Mouse (Mus musculus) cortical plate, adult 2 months (tissue): ENCODE measurements around the gene Hspa12a.

Source experiments
- CTCF ChIP-seq: fragments of 200-500 bp; IDR thresholded peaks from 2 replicates; pipeline ENCODE4 v1.5.1; 2011; ENCODE audit warnings: mild to moderate bottlenecking, control low read depth, low read length; ENCODE audit not compliant: insufficient read depth; ENCODE audit errors: extremely low read depth
- POLR2A ChIP-seq: fragments of 200-500 bp; IDR thresholded peaks from 2 replicates; pipeline ENCODE4 v1.6.1; 2011; ENCODE audit warnings: mild to moderate bottlenecking, low read length, control low read depth; ENCODE audit not compliant: insufficient read depth; ENCODE audit errors: extremely low read depth

DNA sequence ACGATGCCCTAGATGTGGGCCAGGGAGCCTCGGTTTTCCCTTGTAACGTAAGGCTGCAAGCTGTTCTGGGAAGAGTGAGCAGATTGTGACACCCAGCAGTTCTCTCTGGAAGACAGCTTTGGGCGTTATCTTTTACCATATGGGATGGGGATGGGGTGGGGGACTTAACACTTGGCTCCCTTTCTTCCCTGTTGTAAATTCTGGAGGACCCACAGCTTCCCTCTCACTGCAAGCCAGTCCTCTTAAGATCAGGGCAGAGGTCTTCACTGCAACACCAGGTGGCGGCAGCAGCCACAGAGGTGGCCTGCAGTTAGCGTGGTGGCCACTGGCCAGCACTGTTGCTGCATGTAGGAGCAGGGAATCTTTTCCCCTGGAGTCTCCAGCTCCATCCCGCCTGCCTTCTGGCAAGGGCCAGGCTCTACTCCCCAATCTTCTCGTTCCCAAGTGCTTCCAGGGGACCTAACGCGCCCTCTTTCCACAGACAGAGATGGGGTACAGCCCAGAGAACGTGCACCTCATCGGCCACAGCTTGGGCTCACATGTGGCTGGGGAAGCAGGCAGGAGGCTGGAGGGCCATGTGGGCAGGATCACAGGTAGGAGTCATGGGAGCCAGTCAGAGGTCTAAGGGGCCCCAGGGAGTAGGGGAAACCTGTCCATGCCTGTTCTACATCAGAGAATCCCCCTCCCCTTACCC lies 180.5 kb downstream of the Hspa12a start:
- TF ChIP-seq POLR2A: no peak
- peak; percentile 73 for TF ChIP-seq CTCF
